Mouse (Mus musculus) small intestine, adult 2 months (tissue): ENCODE measurements around the gene Rnf217.

ENCODE experiments used
- CTCF ChIP-seq: fragments of 200-500 bp; IDR thresholded peaks from 2 replicates; pipeline ENCODE4 v1.5.1; 2012; ENCODE audit warnings: low read depth, mild to moderate bottlenecking, control low read depth, inconsistent platforms, low read length, moderate library complexity, mixed read lengths; ENCODE audit not compliant: insufficient replicate concordance, insufficient read length; ENCODE audit errors: extremely low read depth
- POLR2A ChIP-seq: fragments of 200-500 bp; IDR thresholded peaks from 2 replicates; pipeline ENCODE4 v1.6.1; 2012; ENCODE audit warnings: low read depth, mild to moderate bottlenecking, control low read depth, inconsistent platforms, low read length, moderate library complexity

GRCm38 (mm10) chr10:31519420-31519819 is 89.6 kb downstream of the Rnf217 start:
- peak; percentile 36; the same call in 1 of the 2 replicates for TF ChIP-seq CTCF
- no peak for TF ChIP-seq POLR2A
